Mouse (Mus musculus) bone marrow, adult 2 months (tissue): Measurements from ENCODE around the gene Hsd17b11.

Source experiments
- CTCF ChIP-seq: fragments of 200-500 bp; IDR thresholded peaks from 2 replicates; pipeline ENCODE4 v1.5.1; 2011; ENCODE audit warnings: low read length, control low read depth; ENCODE audit not compliant: control insufficient read depth, insufficient read depth
- POLR2A ChIP-seq: fragments of 200-500 bp; IDR thresholded peaks from 2 replicates; pipeline ENCODE4 v1.6.1; 2011; ENCODE audit warnings: low read depth, mild to moderate bottlenecking, control low read depth, low read length, borderline replicate concordance; ENCODE audit not compliant: control insufficient read depth

- TF ChIP-seq CTCF (no peak), POLR2A (no peak)
These were observed 43.7 kb downstream of the Hsd17b11 start for GRCm38 (mm10) chr5:103977907-103978570.
